In genomic region chr16:29734324-29734723, GRCm38 (mm10) we compare ENCODE assay signal across 8 mouse cellular contexts.
DNase-seq lines count a peak whose midpoint lies in the region; ATAC-seq and TF ChIP-seq lines count a peak whose summit lies in the region.

No protein-coding gene starts in this region.

- H3K4me3 ChIP-seq in spleen, adult 2 months (ENCODE audit: extremely low read depth, insufficient read depth, insufficient read length): no peak overlapping the region
- H3K4me3 ChIP-seq in midbrain, embryonic 16.5 days (ENCODE audit: low read depth, low read length): no peak overlapping the region

- peak; percentile 67 for ATAC-seq in midbrain, embryonic 16.5 days
- no peak for ATAC-seq in erythroblast, adult 5-6 weeks (replicated peaks; ENCODE audit: low FRiP score, poor library complexity, severe bottlenecking)

- TF ChIP-seq POLR2A in spleen, adult 2 months (IDR thresholded peaks at IDR 0.05; ENCODE audit: low read depth, low read length): no peak

- H3K4me2 ChIP-seq in midbrain, embryonic 16.5 days (ENCODE audit: low read length): no peak overlapping the region

- no peaks in the 10 kb centered on the region for H3K27me3 ChIP-seq in spleen, adult 2 months (ENCODE audit: control insufficient read depth, insufficient read depth, low read length)
- H3K27me3 ChIP-seq in midbrain, embryonic 16.5 days (ENCODE audit: control insufficient read depth, insufficient read depth, low read depth, low read length): peaks cover 57% of the 10 kb centered on the region

- intact Hi-C loops in left cerebral cortex, postnatal 4 days (cut with DNase I): loop anchor here (2.0 kb wide), 1 partner anchor 332 kb away; no protein-coding TSS in a partner anchor

- H3K4me1 ChIP-seq in spleen, adult 2 months (ENCODE audit: control insufficient read depth, insufficient read depth, insufficient read length): peaks cover 4% of the 10 kb centered on the region; the same call in 1 of the 2 replicates
- H3K4me1 ChIP-seq in midbrain, embryonic 16.5 days (ENCODE audit: control insufficient read depth, insufficient read depth, low read length): peaks cover 12% of the 10 kb centered on the region; the same call in 1 of the 2 replicates

- TF ChIP-seq CTCF in spleen, adult 2 months (IDR thresholded peaks at IDR 0.05; ENCODE audit: extremely low read depth, insufficient read depth, insufficient read length, insufficient replicate concordance): peak; percentile 12; the same call in 1 of the 2 replicates

- 19% methylated on average over 1 of the region's 1 CpGs for WGBS in spleen, adult 2 months
- 6% methylated on average over 1 of the region's 1 CpGs for WGBS in midbrain, embryonic 16.5 days

- H3K27ac ChIP-seq in spleen, adult 2 months (ENCODE audit: insufficient read depth, low read length): 0 out of 2 replicates have a peak overlapping the region, but pooled peaks have one; percentile 33
- no peak overlapping the region for H3K27ac ChIP-seq in midbrain, embryonic 16.5 days (ENCODE audit: low read length)

- H3K36me3 ChIP-seq in spleen, adult 2 months (ENCODE audit: control insufficient read depth, insufficient read depth, low read length): no peaks in the 10 kb centered on the region
- no peaks in the 10 kb centered on the region for H3K36me3 ChIP-seq in midbrain, embryonic 16.5 days (ENCODE audit: control insufficient read depth, insufficient read depth, low read length)

- no peaks in the 10 kb centered on the region for H3K9me3 ChIP-seq in midbrain, embryonic 16.5 days (replicated peaks; ENCODE audit: control insufficient read depth, low read length, poor library complexity, severe bottlenecking)

- peak; percentile 13 to 23 for DNase-seq in spleen, adult 2 months (ENCODE audit: low read depth in 1 of 2, low spot score in 2 of 2)
- no peak for DNase-seq in spleen, postnatal 4 days (ENCODE audit: low spot score in 2 of 2)
- DNase-seq in cerebellum, adult 9-11 months: peak; percentile 54
- DNase-seq in frontal cortex, adult 2 months (ENCODE audit: extremely low spot score in 1 of 2, low spot score in 1 of 2): peak; percentile 36 to 87
- peak; percentile 93 for DNase-seq in hindlimb bud, embryonic 11.5 days (ENCODE audit: extremely low spot score, low read depth, low spot score)
- DNase-seq in left cerebral cortex, postnatal 4 days: peak; percentile 54

- H3K9ac ChIP-seq in midbrain, embryonic 16.5 days (ENCODE audit: low read depth, low read length): no peak overlapping the region

Comparison
In these comparisons a context has a peak if more than half of its experiments do, and no peak if none do; other contexts are left out.
1. DNase-seq: peak in spleen, adult 2 months (2 of 2), cerebellum, adult 9-11 months (single experiment), frontal cortex, adult 2 months (2 of 2), hindlimb bud, embryonic 11.5 days (single experiment) and left cerebral cortex, postnatal 4 days (single experiment); none in spleen, postnatal 4 days (0 of 2).